Mouse (Mus musculus) left cerebral cortex, postnatal 14 days (tissue): ENCODE measurements around the gene Pld3. TPM values are rescaled to one million over a fixed set of nuclear protein-coding genes. Genes with fewer than 3 reads are reported as not detected.

ENCODE experiments used
- DNase-seq, 2 experiments: peaks; one replicate each; pipeline ENCODE4 v3.0.0; 2021 to 2022; ENCODE audit warnings: low spot score in 2 of 2, mixed read lengths in 1 of 2
- intact Hi-C: fragments of 180-260 bp; cut with DNase I; formaldehyde crosslinking; loops from one replicate; pipeline ENCODE4 v1.15.1; 2025
- total RNA-seq, 2 experiments: library from RNA; stranded (reverse); gene quantifications; 2 replicates each; pipeline ENCODE4 v1.2.3; 2021

Gene Pld3
- total RNA-seq, 2 experiments from 2014 or later = 805 to 820 TPM

GRCm38 (mm10) chr7:27574124-27574880 is 21.3 kb upstream of the Pld3 start:
- intact Hi-C loops = no loop called here
- no peak for DNase-seq

GRCm38 (mm10) chr7:27572133-27572532 is 19.1 kb upstream of the Pld3 start:
- intact Hi-C loops = no loop called here
- no peak for DNase-seq

- intact Hi-C loops = no loop called here
- no peak for DNase-seq
These were observed 16.7 kb upstream of the Pld3 start for GRCm38 (mm10) chr7:27569580-27570224.

GRCm38 (mm10) chr7:27560978-27561377 is 8.0 kb upstream of the Pld3 start:
- intact Hi-C loops = no loop called here
- no peak for DNase-seq

- intact Hi-C loops = no loop called here
- DNase-seq = no peak
These were observed 7.4 kb upstream of the Pld3 start for GRCm38 (mm10) chr7:27560291-27560887.

- no peak for DNase-seq
- intact Hi-C loops = no loop called here
These were observed 948 bp downstream of the Pld3 start for GRCm38 (mm10) chr7:27552070-27552469.

- no peak for DNase-seq
- intact Hi-C loops = no loop called here
These were observed 3.4 kb downstream of the Pld3 start for GRCm38 (mm10) chr7:27549597-27549996.

GRCm38 (mm10) chr7:27544675-27545370 is 8.2 kb downstream of the Pld3 start:
- intact Hi-C loops = no loop called here
- no peak for DNase-seq

GRCm38 (mm10) chr7:27543851-27544250 is 9.2 kb downstream of the Pld3 start:
- intact Hi-C loops = no loop called here
- peak in 1 of 2 experiments; percentile 67 for DNase-seq

- peak in 1 of 2 experiments; percentile 72 for DNase-seq
These were observed 10.0 kb downstream of the Pld3 start for GRCm38 (mm10) chr7:27543065-27543464.

GRCm38 (mm10) chr7:27542392-27543033 is 10.5 kb downstream of the Pld3 start:
- intact Hi-C loops = no loop called here
- peak; percentile 93 to 94 for DNase-seq

More at GRCm38 (mm10) chr7:27543065-27543464, 10.0 kb downstream of the Pld3 start:
- intact Hi-C loops = no loop called here

GRCm38 (mm10) chr7:27541922-27542321 is 11.1 kb downstream of the Pld3 start:
- intact Hi-C loops = no loop called here
- DNase-seq = no peak

GRCm38 (mm10) chr7:27541431-27541830 is 11.6 kb downstream of the Pld3 start:
- intact Hi-C loops = no loop called here
- peak; percentile 90 to 97 for DNase-seq

- intact Hi-C loops = no loop called here
- DNase-seq = no peak
These were observed 12.1 kb downstream of the Pld3 start for GRCm38 (mm10) chr7:27540935-27541334.

- no peak for DNase-seq
- intact Hi-C loops = no loop called here
These were observed 12.5 kb downstream of the Pld3 start for GRCm38 (mm10) chr7:27540521-27540920.

GRCm38 (mm10) chr7:27538797-27539196 is 14.2 kb downstream of the Pld3 start:
- DNase-seq = no peak
- intact Hi-C loops = no loop called here

GRCm38 (mm10) chr7:27537998-27538397 is 15.0 kb downstream of the Pld3 start:
- DNase-seq = no peak
- intact Hi-C loops = no loop called here

GRCm38 (mm10) chr7:27536618-27537017 is 16.4 kb downstream of the Pld3 start:
- intact Hi-C loops = no loop called here
- no peak for DNase-seq

GRCm38 (mm10) chr7:27535386-27535785 is 17.6 kb downstream of the Pld3 start:
- DNase-seq = no peak
- intact Hi-C loops = no loop called here
